Mouse (Mus musculus) CD8-positive naive resting alpha-beta T cell, adult 2 months (primary cell): Measurements from ENCODE around the gene Zbtb3.

ENCODE experiments used
- DNase-seq, 2 experiments: peaks; one replicate each; pipeline ENCODE4 v3.0.0; 2022; ENCODE audit warnings: low read depth in 2 of 2, low spot score in 2 of 2

The Zbtb3 gene

DNA sequence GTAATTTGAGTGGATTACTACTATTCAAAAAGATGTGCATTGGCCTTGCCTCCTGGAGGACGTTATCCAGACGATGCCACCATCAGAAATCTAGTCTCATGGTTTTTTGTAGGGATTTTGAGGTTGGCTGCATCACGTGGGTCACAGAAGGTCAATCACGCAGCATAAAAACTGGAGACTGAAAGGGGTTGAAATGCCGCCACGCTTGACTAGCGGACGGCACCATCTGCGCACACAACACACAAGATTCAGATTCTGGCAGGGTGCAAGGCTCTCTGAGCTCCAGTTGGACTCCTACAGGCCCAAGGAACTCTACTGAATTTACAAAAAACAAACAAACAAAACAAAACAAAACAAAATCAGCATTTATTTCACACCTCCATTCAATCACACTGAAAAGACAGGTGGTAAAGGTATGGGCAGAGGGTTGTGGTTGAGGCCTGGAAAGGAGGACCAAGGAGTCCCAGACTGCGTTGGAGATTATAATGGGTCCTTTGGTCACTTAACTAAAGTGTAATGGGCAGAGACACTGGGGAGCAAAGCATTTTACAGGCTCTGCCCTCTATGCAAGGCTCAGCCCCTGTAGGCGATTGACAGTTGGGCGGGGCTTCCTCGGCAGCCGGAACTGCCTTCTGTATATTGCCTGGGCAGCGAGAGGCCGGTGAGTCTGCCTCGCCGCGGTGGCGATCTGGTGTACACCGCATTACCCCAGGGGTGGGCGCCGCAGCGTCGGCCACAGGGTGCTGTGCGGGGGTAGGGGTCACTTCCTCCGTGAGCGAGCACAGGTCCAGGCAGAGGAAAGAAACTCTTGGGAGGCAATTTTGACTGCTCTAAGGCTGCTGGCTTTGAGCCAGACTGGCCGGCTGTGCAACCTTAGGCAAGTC, 37.8 kb downstream of the Zbtb3 start:
- peak in 1 of 2 experiments; percentile 26 for DNase-seq

DNA sequence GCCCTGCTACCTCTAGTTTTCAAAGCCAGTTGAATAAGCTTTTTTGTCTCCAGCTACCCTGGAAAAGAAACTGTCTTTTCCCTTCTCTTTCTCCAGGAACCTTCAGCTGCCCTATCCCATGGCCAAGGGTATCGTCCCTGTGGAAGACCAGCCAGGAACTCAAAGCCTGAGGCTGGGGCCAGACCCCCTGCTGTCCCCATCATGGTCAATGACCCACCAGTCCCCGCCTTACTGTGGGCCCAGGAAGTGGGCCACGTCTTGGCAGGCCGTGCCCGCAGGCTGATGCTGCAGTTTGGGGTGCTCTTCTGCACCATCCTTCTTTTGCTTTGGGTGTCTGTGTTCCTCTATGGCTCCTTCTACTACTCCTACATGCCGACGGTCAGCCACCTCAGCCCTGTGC, 38.7 kb downstream of the Zbtb3 start:
- no peak for DNase-seq

GRCm38 (mm10) chr19:8842961-8843360, 40.6 kb downstream of the Zbtb3 start:
- DNase-seq: no peak

DNA sequence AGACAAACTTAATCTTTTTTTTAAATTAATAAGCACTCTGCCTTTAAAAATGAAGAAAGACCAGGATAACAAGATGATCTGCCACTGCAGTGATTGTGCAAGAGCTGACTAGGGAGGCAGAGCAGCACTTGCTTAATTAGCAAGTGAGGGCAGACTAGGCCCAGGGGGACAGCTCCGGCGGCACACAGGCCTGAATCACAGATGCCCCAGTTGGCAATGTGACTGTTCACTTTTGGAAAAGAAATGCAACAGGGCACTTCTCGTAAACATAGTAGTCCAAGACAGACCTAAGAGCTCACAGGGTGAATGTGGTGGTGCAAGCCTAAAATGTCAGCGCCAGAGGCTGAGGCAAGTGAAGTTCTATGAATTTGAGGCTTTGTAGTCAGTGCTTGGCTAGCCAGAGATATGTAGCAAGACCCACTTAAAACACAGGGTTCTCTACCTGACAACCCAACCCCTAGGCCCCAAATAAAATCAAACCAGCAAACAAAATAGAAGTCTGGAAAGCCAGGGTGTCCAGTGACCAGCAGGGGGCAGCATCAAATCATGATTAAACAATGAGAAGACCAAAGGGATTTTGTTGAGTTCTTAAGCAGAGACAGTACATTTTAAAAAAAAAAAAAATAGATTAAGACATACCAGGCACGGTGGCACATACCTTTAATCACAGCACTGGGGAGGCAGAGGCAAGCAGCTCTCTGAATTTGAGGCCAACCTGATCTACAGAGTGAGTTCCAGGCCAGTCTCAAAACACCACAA, 42.2 kb downstream of the Zbtb3 start:
- peak; percentile 71 to 88 for DNase-seq

DNA sequence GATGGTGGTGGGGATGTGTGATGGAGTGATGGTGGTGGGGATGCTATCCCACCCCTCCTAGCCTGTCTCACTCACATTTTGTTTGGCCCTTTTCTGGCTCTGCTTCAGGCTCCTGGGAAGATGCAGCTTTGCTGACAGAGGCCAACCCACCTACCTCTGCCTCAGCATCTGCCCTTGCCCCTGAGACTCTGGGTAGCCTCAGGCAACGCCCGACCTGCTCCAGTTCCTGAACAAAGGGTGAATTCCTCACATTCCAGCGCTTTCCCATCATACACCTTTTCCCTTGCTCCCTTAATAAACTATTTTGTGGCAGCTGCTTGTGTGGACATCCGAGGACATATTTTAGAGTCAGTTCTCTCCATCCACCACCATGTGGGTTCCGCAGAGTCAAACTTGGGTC, 46.0 kb downstream of the Zbtb3 start:
- no peak for DNase-seq

- DNase-seq: no peak
Measured at GRCm38 (mm10) chr19:8850402-8850901, 48.1 kb downstream of the Zbtb3 start, which contains the start of gene Lrrn4cl. Lrrn4cl (plus strand) TSS chr19:8850768.

DNA sequence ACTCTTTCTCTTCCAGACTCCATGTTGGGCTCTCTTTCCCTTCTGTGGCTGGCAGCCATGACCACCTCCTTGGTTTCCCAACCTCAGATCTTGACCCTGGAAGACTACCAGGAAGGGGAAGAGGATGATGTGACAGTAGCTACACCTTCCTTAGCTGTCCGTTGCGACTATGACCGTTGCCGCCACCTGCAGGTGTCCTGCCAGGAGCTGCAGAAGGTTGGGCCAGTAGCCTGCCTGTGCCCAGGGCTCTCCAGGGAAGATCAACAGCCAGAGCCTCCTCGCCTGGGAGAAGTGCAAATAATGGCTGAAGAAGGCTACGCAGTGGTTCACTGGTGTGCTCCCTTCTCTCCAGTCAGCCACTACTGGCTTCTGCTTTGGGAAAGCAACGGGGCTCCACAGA, 49.3 kb downstream of the Zbtb3 start:
- no peak for DNase-seq

GRCm38 (mm10) chr19:8852236-8852928, 50.0 kb downstream of the Zbtb3 start:
- no peak for DNase-seq

DNA sequence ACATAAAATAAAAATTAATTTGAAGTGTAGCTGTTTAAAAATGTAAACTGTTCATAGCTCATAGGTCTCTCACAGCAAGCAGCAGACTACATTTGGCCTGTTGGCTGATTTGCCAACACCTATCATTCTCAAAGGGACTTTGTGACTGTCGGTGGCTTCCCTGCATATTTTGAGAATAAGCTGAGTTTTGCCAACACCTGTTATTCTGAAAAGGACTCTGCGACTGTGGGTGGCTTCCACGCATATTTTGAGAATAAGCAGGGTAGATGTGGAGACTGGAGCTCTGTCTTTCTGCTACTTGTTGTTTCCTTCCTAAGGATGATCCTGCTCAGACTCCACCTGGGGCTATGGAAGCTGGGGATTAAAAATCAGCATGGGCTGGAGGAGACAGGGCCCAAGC, 50.8 kb downstream of the Zbtb3 start:
- DNase-seq: no peak
